Mouse (Mus musculus): ENCODE data around the gene Grip2. TPM values are rescaled to one million over a fixed set of nuclear protein-coding genes. Genes with fewer than 3 reads are reported as not detected.
A peak's percentile ranks its signal among the peaks of the same experiment; 100 is the strongest.

Grip2 gene
- polyA plus RNA-seq, 1 experiment from 2014 or later: 7.8 TPM

GRCm38 (mm10) chr6:91745246-91745645 is 81.8 kb downstream of the Grip2 start:
- Histone ChIP-seq H3K4me1 (ENCODE audit: control insufficient read depth in 2 of 2, insufficient read depth in 2 of 2, low read length in 2 of 2) (no peaks in the 10 kb centered on the region), H3K4me3 (ENCODE audit: control insufficient read depth in 1 of 2, insufficient read depth in 1 of 2, low read depth in 1 of 2, low read length in 2 of 2) (no peak overlapping the region), H3K4me2 (ENCODE audit: low read length) (no peak overlapping the region), H3K36me3 (ENCODE audit: control insufficient read depth, insufficient read depth, low read length) (peaks cover 91% of the 10 kb centered on the region), H3K9me3 (ENCODE audit: control insufficient read depth, low read length) (no peaks in the 10 kb centered on the region), H3K27me3 (ENCODE audit: control insufficient read depth, insufficient read depth, low read length) (0 out of 2 replicates have a peak, but pooled peaks cover 1% of the 10 kb centered on the region), H3K27ac (replicated peaks in 1 of 2; ENCODE audit: control insufficient read depth in 1 of 2, insufficient read depth in 1 of 2, low read depth in 2 of 2, low read length in 2 of 2) (no peak overlapping the region), H3K9ac (ENCODE audit: low read length) (no peak overlapping the region)
- ATAC-seq (ENCODE audit: insufficient number of reproducible peaks, insufficient read depth, low FRiP score, low read depth): no peak
- WGBS: 84% methylated on average over 3 of the region's 3 CpGs

- H3K4me2 ChIP-seq (ENCODE audit: low read length): no peak overlapping the region
- H3K4me3 ChIP-seq (ENCODE audit: control insufficient read depth in 1 of 2, insufficient read depth in 1 of 2, low read depth in 1 of 2, low read length in 2 of 2): no peak overlapping the region
- no peaks in the 10 kb centered on the region for H3K9me3 ChIP-seq (ENCODE audit: control insufficient read depth, low read length)
- no peak overlapping the region for H3K9ac ChIP-seq (ENCODE audit: low read length)
- H3K4me1 ChIP-seq (ENCODE audit: control insufficient read depth in 2 of 2, insufficient read depth in 2 of 2, low read length in 2 of 2): no peaks in the 10 kb centered on the region
- H3K27me3 ChIP-seq (ENCODE audit: control insufficient read depth, insufficient read depth, low read length): 0 out of 2 replicates have a peak, but pooled peaks cover 8% of the 10 kb centered on the region
- H3K36me3 ChIP-seq (ENCODE audit: control insufficient read depth, insufficient read depth, low read length): peaks cover 91% of the 10 kb centered on the region
- ATAC-seq (ENCODE audit: insufficient number of reproducible peaks, insufficient read depth, low FRiP score, low read depth): no peak
- H3K27ac ChIP-seq (replicated peaks in 1 of 2; ENCODE audit: control insufficient read depth in 1 of 2, insufficient read depth in 1 of 2, low read depth in 2 of 2, low read length in 2 of 2): no peak overlapping the region
- WGBS: 58% methylated on average over 4 of the region's 4 CpGs
Measured at GRCm38 (mm10) chr6:91743886-91744285, 83.2 kb downstream of the Grip2 start.

- Histone ChIP-seq H3K9me3 (ENCODE audit: control insufficient read depth, low read length) (no peaks in the 10 kb centered on the region), H3K27me3 (ENCODE audit: control insufficient read depth, insufficient read depth, low read length) (0 out of 2 replicates have a peak, but pooled peaks cover 8% of the 10 kb centered on the region), H3K4me3 (ENCODE audit: control insufficient read depth in 1 of 2, insufficient read depth in 1 of 2, low read depth in 1 of 2, low read length in 2 of 2) (no peak overlapping the region), H3K27ac (replicated peaks in 1 of 2; ENCODE audit: control insufficient read depth in 1 of 2, insufficient read depth in 1 of 2, low read depth in 2 of 2, low read length in 2 of 2) (no peak overlapping the region), H3K36me3 (ENCODE audit: control insufficient read depth, insufficient read depth, low read length) (peaks cover 91% of the 10 kb centered on the region), H3K4me2 (ENCODE audit: low read length) (no peak overlapping the region), H3K4me1 (ENCODE audit: control insufficient read depth in 2 of 2, insufficient read depth in 2 of 2, low read length in 2 of 2) (peaks cover 2 to 3% of the 10 kb centered on the region in 2 experiments; a peak in 2 of 4 replicates), H3K9ac (ENCODE audit: low read length) (no peak overlapping the region)
- WGBS: 86% methylated on average over 8 of the region's 8 CpGs
- no peak for ATAC-seq (ENCODE audit: insufficient number of reproducible peaks, insufficient read depth, low FRiP score, low read depth)
Measured at GRCm38 (mm10) chr6:91742995-91743394, 84.1 kb downstream of the Grip2 start.

- no peak overlapping the region for H3K4me3 ChIP-seq (ENCODE audit: control insufficient read depth in 1 of 2, insufficient read depth in 1 of 2, low read depth in 1 of 2, low read length in 2 of 2)
- no peak for ATAC-seq (ENCODE audit: insufficient number of reproducible peaks, insufficient read depth, low FRiP score, low read depth)
- peaks cover 2 to 3% of the 10 kb centered on the region in 2 experiments; a peak in 2 of 4 replicates for H3K4me1 ChIP-seq (ENCODE audit: control insufficient read depth in 2 of 2, insufficient read depth in 2 of 2, low read length in 2 of 2)
- WGBS: 78% methylated on average over 3 of the region's 3 CpGs
- H3K9me3 ChIP-seq (ENCODE audit: control insufficient read depth, low read length): no peaks in the 10 kb centered on the region
- no peak overlapping the region for H3K9ac ChIP-seq (ENCODE audit: low read length)
- peaks cover 91% of the 10 kb centered on the region for H3K36me3 ChIP-seq (ENCODE audit: control insufficient read depth, insufficient read depth, low read length)
- 0 out of 2 replicates have a peak, but pooled peaks cover 8% of the 10 kb centered on the region for H3K27me3 ChIP-seq (ENCODE audit: control insufficient read depth, insufficient read depth, low read length)
- H3K4me2 ChIP-seq (ENCODE audit: low read length): no peak overlapping the region
- no peak overlapping the region for H3K27ac ChIP-seq (replicated peaks in 1 of 2; ENCODE audit: control insufficient read depth in 1 of 2, insufficient read depth in 1 of 2, low read depth in 2 of 2, low read length in 2 of 2)
Measured at GRCm38 (mm10) chr6:91742466-91742865, 84.6 kb downstream of the Grip2 start.

GRCm38 (mm10) chr6:91741046-91741445 is 86.0 kb downstream of the Grip2 start:
- ATAC-seq (ENCODE audit: insufficient number of reproducible peaks, insufficient read depth, low FRiP score, low read depth): no peak
- Histone ChIP-seq H3K4me3 (ENCODE audit: control insufficient read depth in 1 of 2, insufficient read depth in 1 of 2, low read depth in 1 of 2, low read length in 2 of 2) (no peak overlapping the region), H3K27ac (replicated peaks in 1 of 2; ENCODE audit: control insufficient read depth in 1 of 2, insufficient read depth in 1 of 2, low read depth in 2 of 2, low read length in 2 of 2) (no peak overlapping the region), H3K36me3 (ENCODE audit: control insufficient read depth, insufficient read depth, low read length) (peaks cover 90% of the 10 kb centered on the region), H3K4me1 (ENCODE audit: control insufficient read depth in 2 of 2, insufficient read depth in 2 of 2, low read length in 2 of 2) (peaks cover 2 to 13% of the 10 kb centered on the region in 2 experiments; a peak in 2 of 4 replicates), H3K27me3 (ENCODE audit: control insufficient read depth, insufficient read depth, low read length) (0 out of 2 replicates have a peak, but pooled peaks cover 11% of the 10 kb centered on the region), H3K4me2 (ENCODE audit: low read length) (no peak overlapping the region), H3K9ac (ENCODE audit: low read length) (no peak overlapping the region), H3K9me3 (ENCODE audit: control insufficient read depth, low read length) (no peaks in the 10 kb centered on the region)
- WGBS: 65% methylated on average over 11 of the region's 11 CpGs

DNA sequence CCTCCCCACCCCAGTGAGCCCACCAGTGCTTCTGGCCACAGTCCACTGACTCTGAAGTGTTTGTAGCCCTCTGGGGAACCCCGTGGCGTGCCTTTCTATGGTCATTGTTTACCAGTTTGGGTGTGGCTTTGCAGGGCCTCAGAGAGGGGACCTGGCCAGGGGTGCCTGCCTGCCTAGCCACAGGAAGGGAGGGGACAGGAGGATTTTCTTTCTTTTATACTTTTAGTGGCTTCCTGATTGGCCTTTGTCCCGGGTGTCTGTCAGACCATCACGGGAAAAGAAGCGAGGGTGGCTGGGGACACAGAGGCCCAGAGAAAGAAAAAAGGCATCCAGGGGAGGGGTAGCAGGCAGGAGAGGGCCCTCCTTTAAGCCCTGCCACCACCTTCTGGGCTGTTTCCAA is 89.0 kb downstream of the Grip2 start:
- H3K27ac ChIP-seq (replicated peaks in 1 of 2; ENCODE audit: control insufficient read depth in 1 of 2, insufficient read depth in 1 of 2, low read depth in 2 of 2, low read length in 2 of 2): no peak overlapping the region
- H3K36me3 ChIP-seq (ENCODE audit: control insufficient read depth, insufficient read depth, low read length): peaks cover 95% of the 10 kb centered on the region
- no peak overlapping the region for H3K4me2 ChIP-seq (ENCODE audit: low read length)
- ATAC-seq (ENCODE audit: insufficient number of reproducible peaks, insufficient read depth, low FRiP score, low read depth): no peak
- WGBS: 40% methylated on average over 5 of the region's 5 CpGs
- H3K9me3 ChIP-seq (ENCODE audit: control insufficient read depth, low read length): no peaks in the 10 kb centered on the region
- H3K9ac ChIP-seq (ENCODE audit: low read length): no peak overlapping the region
- H3K4me1 ChIP-seq (ENCODE audit: control insufficient read depth in 2 of 2, insufficient read depth in 2 of 2, low read length in 2 of 2): peaks cover 2 to 16% of the 10 kb centered on the region in 2 experiments; a peak in 2 of 4 replicates
- H3K27me3 ChIP-seq (ENCODE audit: control insufficient read depth, insufficient read depth, low read length): 0 out of 2 replicates have a peak, but pooled peaks cover 11% of the 10 kb centered on the region
- H3K4me3 ChIP-seq (ENCODE audit: control insufficient read depth in 1 of 2, insufficient read depth in 1 of 2, low read depth in 1 of 2, low read length in 2 of 2): no peak overlapping the region

- Histone ChIP-seq H3K9ac (ENCODE audit: low read length) (no peak overlapping the region), H3K9me3 (ENCODE audit: control insufficient read depth, low read length) (no peaks in the 10 kb centered on the region), H3K27me3 (ENCODE audit: control insufficient read depth, insufficient read depth, low read length) (0 out of 2 replicates have a peak, but pooled peaks cover 11% of the 10 kb centered on the region), H3K36me3 (ENCODE audit: control insufficient read depth, insufficient read depth, low read length) (peaks cover 95% of the 10 kb centered on the region), H3K4me2 (ENCODE audit: low read length) (no peak overlapping the region), H3K27ac (replicated peaks in 1 of 2; ENCODE audit: control insufficient read depth in 1 of 2, insufficient read depth in 1 of 2, low read depth in 2 of 2, low read length in 2 of 2) (no peak overlapping the region), H3K4me3 (ENCODE audit: control insufficient read depth in 1 of 2, insufficient read depth in 1 of 2, low read depth in 1 of 2, low read length in 2 of 2) (no peak overlapping the region), H3K4me1 (ENCODE audit: control insufficient read depth in 2 of 2, insufficient read depth in 2 of 2, low read length in 2 of 2) (peaks cover 2 to 16% of the 10 kb centered on the region in 2 experiments; a peak in 2 of 4 replicates)
- 82% methylated on average over 7 of the region's 7 CpGs for WGBS
- no peak for ATAC-seq (ENCODE audit: insufficient number of reproducible peaks, insufficient read depth, low FRiP score, low read depth)
Measured at GRCm38 (mm10) chr6:91737451-91737850, 89.6 kb downstream of the Grip2 start.

DNA sequence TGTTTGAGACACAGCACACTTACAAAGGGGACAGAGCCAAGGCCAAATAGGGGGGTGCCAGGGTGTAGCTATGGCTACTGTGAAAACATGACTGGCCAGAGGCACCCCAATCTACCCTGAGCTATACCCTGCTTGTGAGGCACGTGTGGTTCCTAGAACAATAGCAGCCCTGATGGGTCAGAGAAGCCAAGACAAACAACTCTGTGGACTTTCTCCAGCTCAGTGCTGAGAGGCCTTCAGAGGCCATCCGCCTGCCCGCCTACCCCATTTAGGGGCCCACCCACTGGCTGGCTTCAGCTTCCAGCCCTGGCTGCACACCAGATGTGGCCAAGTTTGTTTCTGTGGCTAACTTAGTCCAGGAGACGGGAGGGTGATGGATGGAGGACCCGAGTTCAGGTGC is 90.6 kb downstream of the Grip2 start:
- Histone ChIP-seq H3K27me3 (ENCODE audit: control insufficient read depth, insufficient read depth, low read length) (0 out of 2 replicates have a peak, but pooled peaks cover 11% of the 10 kb centered on the region), H3K4me3 (ENCODE audit: control insufficient read depth in 1 of 2, insufficient read depth in 1 of 2, low read depth in 1 of 2, low read length in 2 of 2) (no peak overlapping the region), H3K4me1 (ENCODE audit: control insufficient read depth in 2 of 2, insufficient read depth in 2 of 2, low read length in 2 of 2) (peaks cover 2 to 16% of the 10 kb centered on the region in 2 experiments; a peak in 2 of 4 replicates), H3K9me3 (ENCODE audit: control insufficient read depth, low read length) (no peaks in the 10 kb centered on the region), H3K4me2 (ENCODE audit: low read length) (no peak overlapping the region), H3K9ac (ENCODE audit: low read length) (no peak overlapping the region), H3K27ac (replicated peaks in 1 of 2; ENCODE audit: control insufficient read depth in 1 of 2, insufficient read depth in 1 of 2, low read depth in 2 of 2, low read length in 2 of 2) (0 out of 4 replicates have a peak overlapping the region, but pooled peaks of 1 of the 2 experiments have one; percentile 47), H3K36me3 (ENCODE audit: control insufficient read depth, insufficient read depth, low read length) (peaks cover 93% of the 10 kb centered on the region)
- ATAC-seq (ENCODE audit: insufficient number of reproducible peaks, insufficient read depth, low FRiP score, low read depth): peak; percentile 61
- WGBS: 65% methylated on average over 5 of the region's 5 CpGs
